In genomic region chr14:123239945-123240344, GRCm38 (mm10) we compare ENCODE assay signal across 8 mouse cellular contexts.
DNase-seq lines count a peak whose midpoint lies in the region; ATAC-seq and TF ChIP-seq lines count a peak whose summit lies in the region.
"Had no signal": no experiment of that assay in that cellular context is flagged by ENCODE, and none has a peak within 500 bp of the region (broad histone marks: within the 10 kb centered on the region; RNA-seq: fewer than 3 reads in every experiment).

No protein-coding gene starts in this region.

- no peak overlapping the region for H3K9ac ChIP-seq in neural tube, embryonic 14.5 days (replicated peaks; ENCODE audit: low read depth, low read length)
- H3K9ac ChIP-seq: limb, embryonic 12.5 days had no signal

- no peak for TF ChIP-seq POLR2A in cortical plate, adult 2 months (IDR thresholded peaks at IDR 0.05; ENCODE audit: extremely low read depth, insufficient read depth, low read length)
- TF ChIP-seq POLR2A in thymus, adult 2 months (IDR thresholded peaks at IDR 0.05; ENCODE audit: control insufficient read depth, extremely low read depth, insufficient read depth, low read length, poor library complexity), result no peak

- ATAC-seq in neural tube, embryonic 14.5 days (ENCODE audit: low read depth), result peak; percentile 49; the same call in 1 of the 2 replicates

- no peaks in the 10 kb centered on the region for H3K27me3 ChIP-seq in neural tube, embryonic 14.5 days (ENCODE audit: control insufficient read depth, insufficient read depth, low read length)
- H3K27me3 ChIP-seq in thymus, adult 2 months (ENCODE audit: control insufficient read depth, insufficient read depth, low read length), result no peaks in the 10 kb centered on the region
- H3K27me3 ChIP-seq: limb, embryonic 12.5 days had no signal

- no peaks in the 10 kb centered on the region for H3K36me3 ChIP-seq in neural tube, embryonic 14.5 days (ENCODE audit: control insufficient read depth, insufficient read depth, low read length)
- H3K36me3 ChIP-seq in thymus, adult 2 months (ENCODE audit: control insufficient read depth, insufficient read depth, low read length), result no peaks in the 10 kb centered on the region
- H3K36me3 ChIP-seq: limb, embryonic 12.5 days had no signal

- H3K4me1 ChIP-seq in cortical plate, adult 2 months (ENCODE audit: control insufficient read depth, insufficient read depth, low read length), result no peaks in the 10 kb centered on the region
- H3K4me1 ChIP-seq in neural tube, embryonic 14.5 days (ENCODE audit: control insufficient read depth, insufficient read depth, low read length), result no peaks in the 10 kb centered on the region
- H3K4me1 ChIP-seq in thymus, adult 2 months (replicated peaks; ENCODE audit: control insufficient read depth, insufficient read depth, low read length), result no peaks in the 10 kb centered on the region

- H3K4me2 ChIP-seq in neural tube, embryonic 14.5 days (ENCODE audit: low read depth, low read length), result no peak overlapping the region
- H3K4me2 ChIP-seq: limb, embryonic 12.5 days had no signal

- DNase-seq in layer of hippocampus, adult 11-12 months (ENCODE audit: low spot score), result peak; percentile 42
- DNase-seq in layer of hippocampus, adult 9-10 months (ENCODE audit: low spot score), result no peak
- DNase-seq in ZHBTc4 (ENCODE audit: low read depth, low spot score), result peak; percentile 12
- DNase-seq in kidney, postnatal 36 days, result peak; percentile 3 to 5
- DNase-seq in thymus, adult 2 months, result no peak

- H3K4me3 ChIP-seq in cortical plate, adult 2 months (ENCODE audit: insufficient read depth, low read length), result no peak overlapping the region
- H3K4me3 ChIP-seq in neural tube, embryonic 14.5 days (ENCODE audit: low read depth, low read length), result no peak overlapping the region
- H3K4me3 ChIP-seq in thymus, adult 2 months (ENCODE audit: control insufficient read depth, insufficient read depth, low read length), result no peak overlapping the region
- H3K4me3 ChIP-seq: limb, embryonic 12.5 days had no signal

- no peak overlapping the region for H3K27ac ChIP-seq in cortical plate, adult 2 months (ENCODE audit: insufficient read depth, low read length)
- H3K27ac ChIP-seq in neural tube, embryonic 14.5 days (ENCODE audit: low read depth, low read length), result no peak overlapping the region
- H3K27ac ChIP-seq in thymus, adult 2 months (ENCODE audit: control insufficient read depth, insufficient read depth, low read length), result no peak overlapping the region
- H3K27ac ChIP-seq: limb, embryonic 12.5 days had no signal

- TF ChIP-seq CTCF in cortical plate, adult 2 months (IDR thresholded peaks at IDR 0.05; ENCODE audit: extremely low read depth, insufficient read depth, low read length), result peak; percentile 51; the same call in 1 of the 2 replicates
- no peak for TF ChIP-seq CTCF in thymus, adult 2 months (IDR thresholded peaks at IDR 0.05; ENCODE audit: borderline replicate concordance, control insufficient read depth, extremely low read depth, insufficient read depth, low read length, poor library complexity)

- no peaks in the 10 kb centered on the region for H3K9me3 ChIP-seq in neural tube, embryonic 14.5 days (ENCODE audit: control insufficient read depth, low read length)
- H3K9me3 ChIP-seq: limb, embryonic 12.5 days had no signal

- WGBS in neural tube, embryonic 14.5 days, result 6% methylated on average over 2 of the region's 2 CpGs
- 5% methylated on average over 2 of the region's 2 CpGs for WGBS in thymus, adult 2 months

Comparison
In these comparisons a context has a peak if more than half of its experiments do, and no peak if none do; other contexts are left out.
1. DNase-seq: peak in layer of hippocampus, adult 11-12 months (single experiment), ZHBTc4 (single experiment) and kidney, postnatal 36 days (2 of 2); none in layer of hippocampus, adult 9-10 months (single experiment) and thymus, adult 2 months (single experiment).